Mouse (Mus musculus) C2C12 (cell line): ENCODE measurements around the gene Rab36.

Experiments used
- CEBPB ChIP-seq: IDR thresholded peaks from one replicate; pipeline ENCODE4 v1.6.1; 2011; ENCODE audit warnings: low read depth, mild to moderate bottlenecking, control low read depth, moderate library complexity
- CTCF ChIP-seq: IDR thresholded peaks from one replicate; pipeline ENCODE4 v1.5.1; 2011; ENCODE audit not compliant: control insufficient read depth, insufficient read depth, insufficient read length
- FOSL1 ChIP-seq: IDR thresholded peaks from one replicate; pipeline ENCODE4 v1.8.0; 2011; ENCODE audit warnings: mild to moderate bottlenecking, low read length; ENCODE audit not compliant: poor library complexity, insufficient read depth, severe bottlenecking
- MAX ChIP-seq: IDR thresholded peaks from one replicate; pipeline ENCODE4 v1.6.1; 2011; ENCODE audit warnings: mild to moderate bottlenecking, control low read depth
- MYOD1 ChIP-seq: IDR thresholded peaks from one replicate; pipeline ENCODE4 v1.6.1; 2011; ENCODE audit warnings: low read depth; ENCODE audit not compliant: control insufficient read depth, insufficient read length
- MYOG ChIP-seq: IDR thresholded peaks from one replicate; pipeline ENCODE4 v1.6.1; 2011; ENCODE audit not compliant: control insufficient read depth, insufficient read length; ENCODE audit errors: extremely low read depth
- USF1 ChIP-seq: IDR thresholded peaks from one replicate; pipeline ENCODE4 v1.6.1; 2011; ENCODE audit warnings: low read depth, mild to moderate bottlenecking, control low read depth, moderate library complexity

DNA sequence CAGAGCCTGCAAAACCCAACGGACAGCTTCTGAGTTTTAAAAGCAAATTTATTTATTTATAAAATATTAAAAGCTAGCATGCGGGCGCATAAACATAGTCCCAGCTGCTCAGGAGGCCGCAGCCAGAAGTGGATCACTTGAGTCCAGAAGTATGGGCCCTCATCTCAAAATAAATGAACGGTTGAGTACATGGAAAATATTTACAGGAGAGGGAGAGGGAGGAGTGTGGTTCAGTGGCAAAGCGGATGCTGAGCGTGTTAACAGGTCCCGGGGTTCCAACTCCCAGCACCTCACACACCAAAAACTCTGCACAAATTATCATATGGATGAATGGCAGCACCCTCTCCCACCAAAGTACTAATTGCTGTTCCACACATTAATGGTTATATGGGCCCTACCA, 21.5 kb downstream of the Rab36 start:
- no peak for TF ChIP-seq CTCF
- no peak for TF ChIP-seq USF1
- TF ChIP-seq MAX, result no peak
- TF ChIP-seq MYOD1, result no peak
- TF ChIP-seq FOSL1, result no peak
- TF ChIP-seq CEBPB, result no peak
- TF ChIP-seq MYOG, result no peak
